Mouse (Mus musculus): Measurements from ENCODE around the gene Gpatch2. TPM values are rescaled to one million over a fixed set of nuclear protein-coding genes. Genes with fewer than 3 reads are reported as not detected.

Gene Gpatch2
- total RNA-seq, 2 experiments from 2014 or later, result 20.8 to 21.5 TPM

GRCm38 (mm10) chr1:187365424-187365823 is 150.1 kb downstream of the Gpatch2 start:
- DNase-seq (ENCODE audit: low spot score in 2 of 2), result no peak

DNA sequence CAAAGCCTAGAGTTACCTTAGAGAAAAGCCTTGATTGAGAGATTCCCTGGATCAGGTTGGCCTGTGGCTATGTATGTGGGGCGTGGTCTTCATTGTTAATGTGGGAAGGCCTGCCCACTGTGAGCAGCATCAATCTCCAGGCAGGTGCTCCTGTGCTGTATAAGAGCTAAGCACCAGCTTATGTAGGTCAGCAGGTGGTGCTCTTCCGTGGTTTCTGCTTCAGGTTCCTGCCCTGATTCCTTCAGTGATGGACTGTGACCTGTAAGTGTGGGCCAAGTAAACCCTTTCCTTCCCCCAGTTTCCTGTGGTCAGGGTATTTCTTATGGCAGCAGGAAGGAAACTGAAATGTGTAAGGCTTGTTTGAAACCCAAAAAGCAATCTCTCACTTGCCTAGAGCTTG is 151.5 kb downstream of the Gpatch2 start:
- no peak for DNase-seq (ENCODE audit: low spot score in 2 of 2)

- DNase-seq (ENCODE audit: low spot score in 2 of 2), result no peak
These were observed 153.7 kb downstream of the Gpatch2 start for GRCm38 (mm10) chr1:187369049-187369448.

DNA sequence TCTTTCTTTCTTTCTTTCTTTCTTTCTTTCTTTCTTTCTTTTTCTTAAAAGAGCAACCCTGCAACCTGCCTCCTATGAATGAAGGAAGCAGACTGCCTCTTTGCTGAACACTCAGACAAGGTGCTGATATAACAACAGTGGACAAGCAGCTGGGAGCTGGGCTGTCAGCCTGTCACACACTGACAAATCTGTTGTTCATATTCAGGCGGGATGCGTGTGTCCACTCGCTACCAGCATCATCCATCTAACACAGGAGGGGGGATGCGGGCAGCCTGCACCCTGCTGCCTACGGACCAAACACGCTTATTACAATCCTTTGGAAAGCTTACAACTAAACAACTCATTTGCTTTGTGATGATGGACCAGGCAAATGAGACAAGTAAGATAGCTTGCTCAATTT is 158.2 kb downstream of the Gpatch2 start:
- no peak for DNase-seq (ENCODE audit: low spot score in 2 of 2)

- no peak for DNase-seq (ENCODE audit: low spot score in 2 of 2)
These were observed 159.1 kb downstream of the Gpatch2 start for GRCm38 (mm10) chr1:187374418-187374817.

DNA sequence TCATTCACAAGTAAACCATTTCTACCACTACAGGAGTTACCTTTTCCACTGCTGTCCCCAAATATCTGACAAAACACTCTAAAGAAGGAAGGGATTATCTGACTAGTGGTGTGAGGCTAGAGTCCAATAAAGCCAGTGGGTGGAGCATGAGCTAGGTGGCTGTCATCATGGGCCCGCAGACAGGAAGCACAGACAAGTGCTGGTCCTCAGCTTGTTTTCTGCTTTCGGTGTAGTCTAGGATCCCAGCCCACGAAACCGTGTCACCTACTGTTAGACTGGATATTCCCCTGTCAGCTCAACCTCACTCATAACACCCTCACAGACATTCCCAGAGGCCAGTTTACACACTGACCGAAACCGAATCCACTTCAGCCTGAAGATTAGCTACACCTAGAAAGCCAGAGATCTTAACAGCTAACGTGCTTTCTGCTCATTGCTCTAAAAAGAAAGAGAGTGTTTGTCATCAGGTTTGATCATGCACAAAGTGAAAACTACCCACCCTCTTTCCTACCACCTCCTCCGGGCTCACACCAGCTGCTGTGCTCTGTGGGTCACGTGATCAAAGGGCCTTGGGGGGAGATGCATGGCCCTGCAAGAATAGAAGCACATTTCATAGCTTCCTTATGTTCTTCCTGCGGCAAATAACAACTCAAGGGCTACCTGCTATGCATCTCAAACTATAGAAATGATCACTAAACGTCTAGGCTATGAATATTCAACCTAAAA is 161.8 kb downstream of the Gpatch2 start:
- no peak for DNase-seq (ENCODE audit: low spot score in 2 of 2)

- DNase-seq (ENCODE audit: low spot score in 2 of 2), result no peak
These were observed 162.7 kb downstream of the Gpatch2 start for GRCm38 (mm10) chr1:187377865-187378524.

DNA sequence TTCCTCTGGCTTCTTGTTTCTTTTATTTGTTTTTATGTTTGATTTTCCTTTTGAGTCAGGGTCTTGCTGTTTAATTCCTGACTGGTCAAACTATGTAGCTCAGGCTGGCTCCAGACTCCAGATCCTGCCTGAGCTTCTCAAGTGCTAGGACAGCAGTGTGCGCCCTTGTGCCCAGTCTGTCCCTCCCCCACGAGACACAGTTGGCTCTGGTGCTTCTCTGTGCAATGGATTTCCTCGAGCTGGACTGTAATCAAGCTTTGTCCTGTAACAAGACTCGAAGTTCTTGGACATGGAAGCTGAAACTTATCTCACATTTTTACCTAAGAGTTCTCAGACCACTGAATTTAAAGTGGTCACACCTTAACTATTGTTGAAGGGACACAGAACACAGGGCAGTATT is 174.2 kb downstream of the Gpatch2 start:
- DNase-seq (ENCODE audit: low spot score in 2 of 2), result no peak

GRCm38 (mm10) chr1:187400834-187401233 is 185.5 kb downstream of the Gpatch2 start:
- DNase-seq (ENCODE audit: low spot score in 2 of 2), result no peak

Other genes starting within 250 kb of the Gpatch2 start
- gene D1Pas1, start 248.1 kb upstream of the Gpatch2 start, total RNA-seq (2021), result not detected
- under 1 TPM; 0.54 to 0.56 TPM for gene Spata17, start within 50 bp of the Gpatch2 start, total RNA-seq (2021)